Mouse (Mus musculus): ENCODE data around the gene Focad. TPM values are rescaled to one million over a fixed set of nuclear protein-coding genes. Genes with fewer than 3 reads are reported as not detected.

Focad gene
- 2.6 TPM for polyA plus RNA-seq (2014; fragmentation: Illumina TruSeq; extraction: RNeasy Lipid Tissue Mini Kit (QIAGEN cat#74804); ENCODE audit: low replicate concordance)

DNA sequence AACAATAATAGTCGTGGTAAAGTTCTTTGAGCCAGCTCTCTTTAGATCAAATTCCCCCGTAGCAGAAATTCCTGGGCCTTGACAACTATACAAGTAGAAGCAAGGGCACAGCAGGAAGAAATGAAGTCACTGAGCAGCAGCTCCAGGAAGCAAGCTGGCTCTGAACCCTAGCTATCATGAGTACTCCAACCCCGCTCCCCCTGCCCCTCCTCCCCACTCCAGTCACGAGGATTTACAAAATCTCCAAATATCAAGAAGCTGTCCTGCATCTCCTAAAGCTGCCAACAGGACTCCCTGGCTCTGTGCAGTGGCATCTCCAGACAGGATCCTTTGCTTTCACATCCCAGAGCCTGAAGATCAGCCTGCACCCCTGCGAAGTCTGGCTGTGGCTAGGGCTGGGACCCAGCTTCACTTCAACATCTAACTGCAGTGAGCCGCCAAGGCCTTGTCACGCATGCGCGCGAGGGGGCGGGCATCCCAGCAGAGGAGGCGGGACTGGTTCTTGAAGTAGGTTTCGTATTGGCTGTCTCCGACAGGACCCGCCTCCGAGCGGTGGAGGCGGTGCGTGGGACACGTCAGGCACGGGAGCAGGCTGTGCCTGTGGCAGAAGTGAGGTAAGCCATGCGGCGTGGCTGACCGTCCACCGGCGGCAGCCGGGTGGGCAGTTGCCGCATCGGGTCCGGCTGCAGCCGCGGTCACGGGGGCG, at the start of gene Focad:
Focad (plus strand) TSS at position 568 of the 706 bp plus-strand sequence.

DNA sequence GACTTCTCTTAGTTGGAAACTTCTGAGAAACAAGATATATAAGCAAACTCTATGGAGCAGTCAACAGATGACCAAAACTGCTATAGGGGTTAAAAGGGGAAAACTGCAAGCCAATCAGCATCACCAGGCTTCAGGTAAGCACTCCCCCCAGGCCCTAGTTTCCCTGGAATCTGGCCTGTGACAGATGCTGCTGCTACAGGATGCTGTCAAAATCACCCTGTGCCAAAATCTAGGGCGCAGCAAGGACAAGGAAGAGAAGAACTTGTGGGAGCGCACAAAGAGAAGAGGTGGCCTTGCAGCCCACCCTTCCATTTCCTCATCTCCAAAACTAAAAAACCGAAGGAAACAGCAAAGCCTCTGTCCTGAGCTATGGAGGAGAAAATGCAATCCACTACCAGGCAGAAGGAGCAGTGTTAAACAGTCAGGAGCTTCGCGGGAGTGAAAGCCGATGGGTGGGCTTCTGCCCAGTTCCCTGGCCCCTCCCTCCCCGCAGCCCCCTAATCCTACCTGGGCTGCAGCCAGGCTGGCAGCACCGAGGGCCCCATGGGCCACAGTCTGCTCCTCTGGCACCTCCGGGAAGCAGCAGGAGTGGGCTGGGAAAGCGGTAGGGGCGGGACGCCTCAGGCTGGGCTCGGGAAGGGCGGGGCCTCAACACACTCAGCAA, 344.0 kb downstream of the Focad start, which contains the start of gene Hacd4:
Hacd4 (minus strand) TSS at position 603 of the 664 bp plus-strand sequence.

Other genes with a start within 250 kb of the Focad start
- gene Mllt3, start 61.3 kb upstream of the Focad start, polyA plus RNA-seq (2014; fragmentation: Illumina TruSeq; extraction: RNeasy Lipid Tissue Mini Kit (QIAGEN cat#74804); ENCODE audit: low replicate concordance) = 65.3 TPM

Measured in small intestine, adult 10 weeks (tissue).